Comparison of ENCODE assay signal across 10 mouse cellular contexts in the genomic region with DNA sequence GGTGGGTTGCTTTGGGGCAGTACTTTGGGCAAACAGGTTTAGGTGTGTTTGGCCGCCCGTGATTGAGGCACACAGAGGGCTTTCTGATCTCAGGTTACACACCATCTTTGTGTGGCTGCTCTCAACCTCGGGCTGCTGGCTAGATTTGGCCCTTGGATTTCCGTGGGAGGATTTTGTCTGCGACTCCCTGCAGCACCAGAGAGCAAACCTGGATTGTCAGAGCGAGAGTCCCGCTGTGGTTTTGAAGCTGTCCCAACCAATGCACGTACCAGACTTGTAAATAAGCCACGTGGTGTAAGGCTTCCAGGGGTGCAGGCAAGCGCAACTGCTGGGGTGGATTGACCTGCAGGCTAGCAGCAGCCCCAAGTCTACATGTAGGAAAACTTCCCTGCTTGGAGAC. TPM values are rescaled to one million over a fixed set of nuclear protein-coding genes. Genes with fewer than 3 reads are reported as not detected.
A peak's percentile ranks its signal among the peaks of the same experiment; 100 is the strongest.
DNase-seq lines count a peak whose midpoint lies in the region; ATAC-seq and TF ChIP-seq lines count a peak whose summit lies in the region.
"Had no signal": no experiment of that assay in that cellular context is flagged by ENCODE, and none has a peak within 500 bp of the region (broad histone marks: within the 10 kb centered on the region; RNA-seq: fewer than 3 reads in every experiment).

No protein-coding gene starts in this region.

- TF ChIP-seq CTCF in lung, adult 2 months (IDR thresholded peaks at IDR 0.05; ENCODE audit: insufficient read depth, low read length), result no peak

- TF ChIP-seq POLR2A in lung, adult 2 months (IDR thresholded peaks at IDR 0.05; ENCODE audit: borderline replicate concordance, extremely low read depth, low read depth, low read length), result no peak

- intact Hi-C loops in gastrocnemius, postnatal 14 days (cut with DNase I; ENCODE audit: low total_unique reads), result no loop called here

- no peak for ATAC-seq in megakaryocyte progenitor cell, adult 5-6 weeks (replicated peaks; ENCODE audit: poor library complexity)

- peak overlapping the region; percentile 11 for H3K4me3 ChIP-seq in lung, adult 2 months (replicated peaks; ENCODE audit: extremely low read depth, low read depth, low read length)

- WGBS in lung, adult 2 months, result 3% methylated on average over 10 of the region's 10 CpGs

- H3K4me1 ChIP-seq in lung, adult 2 months (ENCODE audit: control insufficient read depth, insufficient read depth, low read length), result no peaks in the 10 kb centered on the region

- peak; percentile 29 for DNase-seq in lung, adult 2 months
- no peak for DNase-seq in lung, postnatal 25 days (ENCODE audit: low spot score)
- DNase-seq in embryo, embryonic 9.5 days (ENCODE audit: extremely low spot score), result peak; percentile 33
- DNase-seq in kidney, adult 18-20 months, result peak; percentile 61
- peak; percentile 10 for DNase-seq in lung, postnatal 36 days
- DNase-seq in layer of hippocampus, postnatal 25 days (ENCODE audit: extremely low spot score in 1 of 2, low spot score in 1 of 2), result no peak
- no peak for DNase-seq in gastrocnemius, postnatal 14 days

RNA-seq across cellular contexts. Expression of gene Mpzl2, which starts 3.3 kb away (rescaled TPM):
- polyA plus RNA-seq in lung, adult 2 months (2012; rRNA removed), result 3.3 and 8.6 TPM in 2 replicates
- total RNA-seq in megakaryocyte progenitor cell, adult 5-6 weeks (2015), result not detected in 2 replicates
- not detected in 2 replicates for total RNA-seq in megakaryocyte progenitor cell, adult 5-6 weeks (2017)
- total RNA-seq in layer of hippocampus, postnatal 25 days (2021), result under 1 TPM; 0.75 to 0.79 TPM
- under 1 TPM; 0.11 to 0.27 TPM for total RNA-seq in gastrocnemius, postnatal 14 days (2021)
- polyA plus RNA-seq: neural tube, embryonic 14.5 days had no signal

RNA-seq across cellular contexts. Expression of gene Mpzl3, which starts 12.0 kb away (rescaled TPM):
- 1.2 and 10.7 TPM in 2 replicates for polyA plus RNA-seq in lung, adult 2 months (2012; rRNA removed)
- total RNA-seq in megakaryocyte progenitor cell, adult 5-6 weeks (2015), result 0.20 and 0.35 TPM in 2 replicates
- 0.58 and 2.1 TPM in 2 replicates for total RNA-seq in megakaryocyte progenitor cell, adult 5-6 weeks (2017)
- 1 to 10 TPM; 4.3 to 5.3 TPM for total RNA-seq in layer of hippocampus, postnatal 25 days (2021)
- 1 to 10 TPM; 1.1 to 2.5 TPM for total RNA-seq in gastrocnemius, postnatal 14 days (2021)

RNA-seq across cellular contexts. Expression of gene Cd3e, which starts 33.5 kb away (rescaled TPM):
- polyA plus RNA-seq in lung, adult 2 months (2012; rRNA removed), result 3.0 and 4.8 TPM in 2 replicates
- not detected in 2 replicates for total RNA-seq in megakaryocyte progenitor cell, adult 5-6 weeks (2015)
- not detected in 2 replicates for total RNA-seq in megakaryocyte progenitor cell, adult 5-6 weeks (2017)
- not detected for total RNA-seq in layer of hippocampus, postnatal 25 days (2021)
- total RNA-seq in gastrocnemius, postnatal 14 days (2021), result not detected
- polyA plus RNA-seq: brain, embryonic 14.5 days had no signal

RNA-seq across cellular contexts. Expression of gene Jaml, which starts 36.0 kb away (rescaled TPM):
- 0.69 and 1.3 TPM in 2 replicates for polyA plus RNA-seq in lung, adult 2 months (2012; rRNA removed)
- total RNA-seq in megakaryocyte progenitor cell, adult 5-6 weeks (2015), result 0.89 and 2.0 TPM in 2 replicates
- total RNA-seq in megakaryocyte progenitor cell, adult 5-6 weeks (2017), result 3.4 and 4.6 TPM in 2 replicates
- total RNA-seq in layer of hippocampus, postnatal 25 days (2021), result under 1 TPM in 1 of 2 experiments, not detected in 1; 0.32 TPM
- under 1 TPM; 0.37 to 0.69 TPM for total RNA-seq in gastrocnemius, postnatal 14 days (2021)
- polyA plus RNA-seq: neural tube, embryonic 14.5 days had no signal

Comparison
In these comparisons a context has a peak if more than half of its experiments do, and no peak if none do; other contexts are left out.
1. DNase-seq: peak in lung, adult 2 months (single experiment), embryo, embryonic 9.5 days (single experiment), kidney, adult 18-20 months (single experiment) and lung, postnatal 36 days (single experiment); none in lung, postnatal 25 days (single experiment), layer of hippocampus, postnatal 25 days (0 of 2) and gastrocnemius, postnatal 14 days (single experiment).